Mouse (Mus musculus) forebrain, embryonic 13.5 days (tissue): ENCODE measurements around the gene Cby3. TPM values are rescaled to one million over a fixed set of nuclear protein-coding genes. Genes with fewer than 3 reads are reported as not detected.

Experiments used
- ATAC-seq: fragments of 200-750 bp; cut with Nextera tagmentation; 2 replicates; pipeline ENCODE4 v1.8.0; 2017
- H3K27ac ChIP-seq: fragments of 300-500 bp; sonication (generic); 2 replicates; pipeline ENCODE4 v1.5.1; 2015; ENCODE audit warnings: inconsistent platforms, mild to moderate bottlenecking, moderate library complexity
- H3K27me3 ChIP-seq: fragments of 300-500 bp; sonication (generic); 2 replicates; pipeline ENCODE4 v1.6.1; 2015; ENCODE audit warnings: mild to moderate bottlenecking, inconsistent platforms
- H3K36me3 ChIP-seq: fragments of 300-500 bp; sonication (generic); 2 replicates; pipeline ENCODE4 v1.6.1; 2015; ENCODE audit warnings: mild to moderate bottlenecking, inconsistent platforms; ENCODE audit not compliant: poor library complexity, severe bottlenecking
- H3K4me1 ChIP-seq: fragments of 300-500 bp; sonication (generic); 2 replicates; pipeline ENCODE4 v1.6.1; 2015; ENCODE audit warnings: inconsistent platforms
- H3K4me2 ChIP-seq: fragments of 300-500 bp; sonication (generic); 2 replicates; pipeline ENCODE4 v1.6.1; 2015; ENCODE audit warnings: inconsistent platforms, mild to moderate bottlenecking, moderate library complexity
- H3K4me3 ChIP-seq: fragments of 300-500 bp; sonication (generic); 2 replicates; pipeline ENCODE4 v1.5.1; 2015; ENCODE audit warnings: mild to moderate bottlenecking, inconsistent platforms
- H3K9ac ChIP-seq: fragments of 300-500 bp; sonication (generic); 2 replicates; pipeline ENCODE4 v1.6.1; 2015; ENCODE audit warnings: mild to moderate bottlenecking, inconsistent platforms
- H3K9me3 ChIP-seq: fragments of 300-500 bp; sonication (generic); replicated peaks from 2 replicates; pipeline ENCODE4 v1.6.1; 2016; ENCODE audit warnings: inconsistent platforms
- WGBS: fragments of 180-500 bp; shearing (Covaris S2); methylation state at CpG from one replicate; pipeline ENCODE4 v1.1.7; 2015; 5-methylcytosine and 5-hydroxymethylcytosine counted together
- polyA plus RNA-seq: library from polyadenylated mRNA; unstranded; fragments of >200 nt; fragmentation: Nextera tagmentation; extraction: Ambion mirVana; gene quantifications from 2 replicates; pipeline ENCODE4 v1.2.1, GENCODE M21; 2015

Gene Cby3
- polyA plus RNA-seq, 1 experiment from 2014 or later, result 0.25 TPM

- peak overlapping the region; percentile 81 for H3K4me2 ChIP-seq
- H3K9ac ChIP-seq, result peak overlapping the region; percentile 99
- peaks cover 32% of the 10 kb centered on the region for H3K4me1 ChIP-seq
- H3K27me3 ChIP-seq, result no peaks in the 10 kb centered on the region
- peak; percentile 82 for ATAC-seq
- WGBS, result under 1% methylated on average over 71 of the region's 71 CpGs
- peak overlapping the region; percentile 100 for H3K27ac ChIP-seq
- peaks cover 29% of the 10 kb centered on the region for H3K36me3 ChIP-seq
- H3K4me3 ChIP-seq, result peak overlapping the region; percentile 96
- H3K9me3 ChIP-seq, result no peaks in the 10 kb centered on the region
Measured at GRCm38 (mm10) chr11:50377892-50378684, 23.8 kb downstream of the Cby3 start.

- Histone ChIP-seq H3K4me2 (peak overlapping the region; percentile 81), H3K27ac (no peak overlapping the region), H3K9ac (peak overlapping the region; percentile 99), H3K27me3 (no peaks in the 10 kb centered on the region), H3K36me3 (peaks cover 35% of the 10 kb centered on the region), H3K4me1 (peaks cover 32% of the 10 kb centered on the region), H3K9me3 (no peaks in the 10 kb centered on the region), H3K4me3 (peak overlapping the region; percentile 96)
- ATAC-seq, result no peak
- 67% methylated on average over 12 of the region's 12 CpGs for WGBS
Measured at GRCm38 (mm10) chr11:50379023-50379752, 24.9 kb downstream of the Cby3 start.

- no peaks in the 10 kb centered on the region for H3K27me3 ChIP-seq
- peak overlapping the region; percentile 45 for H3K9ac ChIP-seq
- 21% methylated on average over 4 of the region's 4 CpGs for WGBS
- H3K36me3 ChIP-seq, result peaks cover 50% of the 10 kb centered on the region
- peak overlapping the region; percentile 31 for H3K4me3 ChIP-seq
- no peak for ATAC-seq
- H3K4me1 ChIP-seq, result peaks cover 28% of the 10 kb centered on the region
- peak overlapping the region; percentile 62 for H3K4me2 ChIP-seq
- H3K9me3 ChIP-seq, result no peaks in the 10 kb centered on the region
- no peak overlapping the region for H3K27ac ChIP-seq
Measured at GRCm38 (mm10) chr11:50381311-50381710, 27.0 kb downstream of the Cby3 start.

GRCm38 (mm10) chr11:50387167-50387679 lies 33.0 kb downstream of the Cby3 start:
- Histone ChIP-seq H3K9me3 (no peaks in the 10 kb centered on the region), H3K9ac (no peak overlapping the region), H3K27me3 (no peaks in the 10 kb centered on the region), H3K4me1 (peaks cover 3% of the 10 kb centered on the region; the same call in 1 of the 2 replicates), H3K4me3 (no peak overlapping the region), H3K36me3 (peaks cover 78% of the 10 kb centered on the region), H3K4me2 (no peak overlapping the region), H3K27ac (no peak overlapping the region)
- 76% methylated on average over 3 of the region's 3 CpGs for WGBS
- ATAC-seq, result 0 out of 2 replicates have a peak, but pooled peaks have one; percentile 23

DNA sequence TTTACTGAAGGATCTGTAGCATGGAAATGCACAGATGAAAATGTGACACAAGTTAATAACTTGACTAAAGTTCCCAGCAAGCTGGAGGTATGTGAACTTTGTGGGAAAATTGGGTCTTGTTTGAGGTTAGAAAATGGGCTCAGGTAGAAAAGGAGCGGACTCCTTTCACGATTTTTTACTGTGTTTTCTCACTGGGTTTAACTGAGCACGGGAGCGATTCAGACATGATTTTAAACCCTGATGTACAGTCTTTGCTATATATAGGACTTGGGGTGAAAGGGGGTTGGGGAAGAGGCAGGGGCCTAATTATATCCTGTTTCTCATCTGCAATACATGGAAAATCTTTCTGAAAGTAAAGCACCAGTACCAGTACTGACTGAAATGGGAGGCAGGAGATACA lies 33.4 kb downstream of the Cby3 start:
- H3K27ac ChIP-seq, result no peak overlapping the region
- ATAC-seq, result no peak; the same call in 1 of the 2 replicates
- H3K36me3 ChIP-seq, result peaks cover 78% of the 10 kb centered on the region
- no peaks in the 10 kb centered on the region for H3K27me3 ChIP-seq
- H3K9me3 ChIP-seq, result no peaks in the 10 kb centered on the region
- WGBS, result 94% methylated on average over 4 of the region's 4 CpGs
- no peaks in the 10 kb centered on the region for H3K4me1 ChIP-seq
- no peak overlapping the region for H3K4me3 ChIP-seq
- no peak overlapping the region for H3K4me2 ChIP-seq
- no peak overlapping the region for H3K9ac ChIP-seq

DNA sequence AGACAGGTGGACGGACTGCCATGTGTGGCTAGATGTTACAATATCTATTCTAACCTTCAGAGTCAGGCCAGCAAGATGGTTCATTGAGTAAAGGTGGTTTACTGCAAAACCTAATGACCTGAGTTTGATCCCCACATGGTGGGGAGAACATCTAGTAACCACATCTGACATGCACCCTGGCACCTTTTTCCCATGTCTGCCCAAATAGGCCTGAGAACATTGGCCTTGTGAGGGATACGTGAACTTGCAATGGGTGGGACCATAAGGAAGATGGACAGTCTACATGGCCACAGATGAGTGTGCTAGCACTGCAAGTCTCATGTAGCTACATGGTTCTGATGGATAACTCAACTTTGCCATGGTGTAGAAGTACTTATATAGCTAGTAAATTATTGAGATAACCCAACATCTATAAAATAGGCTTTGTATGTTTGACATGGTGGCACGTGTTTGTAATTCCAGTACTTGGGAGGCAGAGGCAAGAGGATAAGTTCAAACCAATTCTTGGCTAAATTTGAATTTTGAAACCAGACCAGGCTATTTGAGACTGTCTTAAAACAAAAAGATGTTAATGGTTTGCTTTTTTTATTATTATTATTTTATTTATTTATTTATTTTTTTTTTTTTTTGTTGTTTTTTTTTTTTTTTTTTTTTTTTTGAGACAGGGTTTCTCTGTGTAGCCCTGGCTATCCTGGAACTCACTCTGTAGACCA lies 34.1 kb downstream of the Cby3 start:
- H3K4me3 ChIP-seq, result no peak overlapping the region
- WGBS, result 95% methylated on average over 3 of the region's 3 CpGs
- peak; percentile 9; the same call in 1 of the 2 replicates for ATAC-seq
- no peak overlapping the region for H3K9ac ChIP-seq
- no peak overlapping the region; the same call in 1 of the 2 replicates for H3K27ac ChIP-seq
- H3K4me2 ChIP-seq, result no peak overlapping the region
- H3K9me3 ChIP-seq, result no peaks in the 10 kb centered on the region
- H3K4me1 ChIP-seq, result no peaks in the 10 kb centered on the region
- no peaks in the 10 kb centered on the region for H3K27me3 ChIP-seq
- peaks cover 79% of the 10 kb centered on the region for H3K36me3 ChIP-seq

GRCm38 (mm10) chr11:50389011-50389410 lies 34.7 kb downstream of the Cby3 start:
- Histone ChIP-seq H3K4me1 (no peaks in the 10 kb centered on the region), H3K27ac (no peak overlapping the region), H3K9ac (no peak overlapping the region), H3K4me2 (no peak overlapping the region), H3K9me3 (no peaks in the 10 kb centered on the region), H3K27me3 (no peaks in the 10 kb centered on the region), H3K36me3 (peaks cover 81% of the 10 kb centered on the region), H3K4me3 (no peak overlapping the region)
- ATAC-seq, result no peak
- WGBS, result 75% methylated on average over 3 of the region's 3 CpGs

- H3K4me1 ChIP-seq, result no peaks in the 10 kb centered on the region
- H3K4me3 ChIP-seq, result no peak overlapping the region
- H3K4me2 ChIP-seq, result no peak overlapping the region
- 70% methylated on average over 5 of the region's 5 CpGs for WGBS
- no peak for ATAC-seq
- H3K27ac ChIP-seq, result no peak overlapping the region
- H3K9me3 ChIP-seq, result no peaks in the 10 kb centered on the region
- no peak overlapping the region for H3K9ac ChIP-seq
- peaks cover 84% of the 10 kb centered on the region for H3K36me3 ChIP-seq
- H3K27me3 ChIP-seq, result no peaks in the 10 kb centered on the region
Measured at GRCm38 (mm10) chr11:50389616-50390015, 35.4 kb downstream of the Cby3 start.

GRCm38 (mm10) chr11:50391272-50391960 lies 37.2 kb downstream of the Cby3 start:
- peaks cover 84% of the 10 kb centered on the region for H3K36me3 ChIP-seq
- no peaks in the 10 kb centered on the region for H3K4me1 ChIP-seq
- H3K27ac ChIP-seq, result no peak overlapping the region
- no peaks in the 10 kb centered on the region for H3K9me3 ChIP-seq
- no peak for ATAC-seq
- WGBS, result 92% methylated on average over 4 of the region's 4 CpGs
- no peaks in the 10 kb centered on the region for H3K27me3 ChIP-seq
- no peak overlapping the region for H3K9ac ChIP-seq
- H3K4me3 ChIP-seq, result no peak overlapping the region
- no peak overlapping the region for H3K4me2 ChIP-seq

DNA sequence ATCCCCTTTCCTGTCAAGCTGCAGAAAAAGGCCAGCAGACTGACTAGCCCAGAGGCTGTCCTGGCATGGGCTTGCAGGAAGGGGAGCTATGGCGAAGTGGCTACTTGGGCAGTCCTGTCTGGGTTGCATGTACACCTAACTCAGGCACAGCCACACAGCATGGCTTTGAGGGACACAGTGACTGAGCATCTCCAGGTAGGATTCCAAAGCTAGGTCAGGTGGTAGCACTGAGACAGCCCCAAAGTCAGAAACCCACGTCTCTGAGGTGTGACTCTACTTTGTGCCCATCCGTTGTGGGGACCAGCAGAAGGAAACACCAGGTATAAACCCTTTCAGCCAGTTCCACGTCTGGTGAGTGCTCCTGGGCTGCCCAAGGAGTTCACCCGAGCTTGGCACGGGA lies 39.0 kb downstream of the Cby3 start:
- Histone ChIP-seq H3K36me3 (peaks cover 84% of the 10 kb centered on the region), H3K4me2 (no peak overlapping the region), H3K27ac (no peak overlapping the region), H3K9ac (no peak overlapping the region), H3K4me1 (no peaks in the 10 kb centered on the region), H3K4me3 (no peak overlapping the region), H3K9me3 (no peaks in the 10 kb centered on the region), H3K27me3 (no peaks in the 10 kb centered on the region)
- 88% methylated on average over 6 of the region's 6 CpGs for WGBS
- ATAC-seq, result no peak

DNA sequence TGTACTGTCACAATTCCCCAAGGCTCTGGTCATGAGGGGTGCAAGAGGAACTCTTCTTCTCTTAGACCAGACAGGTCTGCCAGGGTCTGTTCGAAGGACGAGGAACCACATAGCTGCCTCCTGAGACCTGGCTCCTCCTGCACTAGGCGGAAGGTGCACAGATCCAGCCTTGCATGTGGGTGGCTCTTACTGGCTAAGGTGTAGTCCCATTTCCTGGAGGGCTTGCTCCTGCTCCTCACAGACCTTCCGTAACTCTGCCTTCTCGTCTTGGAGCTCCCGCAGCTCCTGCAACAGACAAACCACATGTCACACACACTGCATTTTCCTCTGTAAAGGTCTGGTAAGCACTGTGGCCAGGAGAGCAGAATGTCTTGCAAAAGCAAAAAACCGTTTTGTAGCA lies 40.5 kb downstream of the Cby3 start:
- Histone ChIP-seq H3K4me1 (no peaks in the 10 kb centered on the region), H3K4me2 (no peak overlapping the region), H3K27me3 (no peaks in the 10 kb centered on the region), H3K36me3 (peaks cover 85% of the 10 kb centered on the region), H3K9ac (no peak overlapping the region), H3K27ac (no peak overlapping the region), H3K4me3 (no peak overlapping the region), H3K9me3 (no peaks in the 10 kb centered on the region)
- WGBS, result 92% methylated on average over 7 of the region's 7 CpGs
- no peak for ATAC-seq
